Mouse (Mus musculus): ENCODE data around the gene Crybg2.

DNA sequence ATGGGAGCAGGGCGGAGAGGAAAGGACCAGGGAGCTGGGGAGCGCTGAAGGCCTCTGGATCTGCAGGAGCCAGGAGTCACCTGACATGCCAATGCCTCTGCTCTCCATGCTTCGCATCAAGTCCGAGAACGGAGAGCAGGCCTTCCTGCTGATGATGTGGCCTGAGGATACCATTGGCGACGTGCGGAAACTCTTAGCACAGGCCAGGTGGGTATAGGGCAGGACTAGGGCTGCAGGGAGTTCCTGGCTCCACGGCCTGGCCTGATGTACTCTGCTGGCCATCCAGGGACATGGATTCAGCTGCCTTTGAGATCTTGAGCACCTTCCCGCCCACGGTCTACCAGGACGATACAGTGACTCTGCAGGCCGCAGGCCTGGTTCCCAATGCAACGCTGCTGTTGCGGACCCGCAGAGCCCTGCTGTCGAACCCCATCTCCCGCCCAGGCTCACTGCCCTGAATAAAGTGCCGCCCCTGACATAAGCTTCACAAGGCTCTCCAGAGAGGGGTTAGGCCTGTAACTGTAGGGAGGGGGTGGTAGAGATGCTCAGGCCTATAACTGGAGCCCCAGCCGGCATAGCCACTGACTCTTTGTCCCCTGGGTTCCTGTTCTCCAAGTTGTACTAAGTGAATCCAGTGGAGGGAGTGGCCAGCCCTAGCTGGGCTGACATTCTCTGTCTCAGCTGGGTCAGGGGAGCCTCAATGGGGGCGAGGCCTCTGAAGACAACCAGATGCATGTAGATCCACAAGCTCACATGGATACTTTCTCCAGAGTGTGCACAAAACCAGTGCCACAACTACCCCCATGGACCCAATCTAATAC is 65.9 kb downstream of the Crybg2 start:
- TF ChIP-seq CTCF (IDR thresholded peaks at IDR 0.05; ENCODE audit: borderline replicate concordance, control insufficient read depth, extremely low read depth, insufficient read depth, low read length, poor library complexity) (no peak), POLR2A (IDR thresholded peaks at IDR 0.05; ENCODE audit: control insufficient read depth, extremely low read depth, insufficient read depth, low read length, poor library complexity) (no peak)
